Mouse (Mus musculus) G1E (cell line): Measurements from ENCODE around the gene 1700069L16Rik. TPM values are rescaled to one million over a fixed set of nuclear protein-coding genes. Genes with fewer than 3 reads are reported as not detected.
A peak's percentile ranks its signal among the peaks of the same experiment; 100 is the strongest.

ENCODE experiments used
- ATAC-seq: 2 replicates; pipeline ENCODE4 v1.8.0; 2016; ENCODE audit warnings: mild to moderate bottlenecking; ENCODE audit not compliant: insufficient number of reproducible peaks, poor library complexity, low FRiP score, severe bottlenecking; ENCODE audit errors: extremely low read depth
- DNase-seq: peaks from one replicate; pipeline ENCODE4 v3.0.0; 2012; ENCODE audit warnings: low spot score
- H3K27me3 ChIP-seq: 2 replicates; pipeline ENCODE4 v1.6.1; 2012; ENCODE audit warnings: mild to moderate bottlenecking, low read length, inconsistent platforms; ENCODE audit not compliant: insufficient read depth
- H3K36me3 ChIP-seq: replicated peaks from 2 replicates; pipeline ENCODE3; 2012; ENCODE audit warnings: mild to moderate bottlenecking, inconsistent platforms
- H3K4me1 ChIP-seq: 2 replicates; pipeline ENCODE4 v1.6.1; 2012; ENCODE audit warnings: low read depth, low read length, inconsistent platforms, mixed read lengths; ENCODE audit not compliant: insufficient read depth
- H3K4me3 ChIP-seq: 2 replicates; pipeline ENCODE4 v1.5.1; 2012; ENCODE audit warnings: low read depth, mild to moderate bottlenecking, inconsistent platforms, low read length, moderate library complexity, mixed read lengths
- H3K9me3 ChIP-seq: replicated peaks from 2 replicates; pipeline ENCODE4 v1.6.1; 2012; ENCODE audit warnings: inconsistent platforms
- CTCF ChIP-seq: IDR thresholded peaks from 2 replicates; pipeline ENCODE4 v1.5.1; 2012; ENCODE audit warnings: low read depth, low read length, inconsistent platforms, mixed read lengths
- GATA1 ChIP-seq: IDR thresholded peaks from 2 replicates; pipeline ENCODE4 v1.6.1; 2012; ENCODE audit warnings: borderline replicate concordance, low read length, inconsistent platforms, mixed read lengths
- GATA2 ChIP-seq: IDR thresholded peaks from 2 replicates; pipeline ENCODE4 v1.6.1; 2012; ENCODE audit warnings: low read depth, low read length, inconsistent platforms, borderline replicate concordance
- POLR2AphosphoS5 ChIP-seq: IDR thresholded peaks from 2 replicates; pipeline ENCODE4 v1.6.1; 2012; ENCODE audit warnings: low read depth, low read length, inconsistent platforms; ENCODE audit not compliant: insufficient replicate concordance
- TAL1 ChIP-seq: conservative IDR thresholded peaks from 2 replicates; pipeline ENCODE4 v1.6.1; 2012; ENCODE audit warnings: low read depth, low read length, inconsistent platforms, mixed read lengths
- polyA plus RNA-seq: library from polyadenylated mRNA; stranded (reverse); fragments of >175 nt; gene quantifications from 2 replicates; pipeline ENCODE4 v1.2.3, GENCODE M21; 2012
- total RNA-seq, 2 experiments: library from RNA; stranded (forward) in 1 of 2; stranded (reverse) in 1 of 2; fragments of 200-1000 nt in 1 of 2; fragments of >200 nt in 1 of 2; fragmentation: Nextera tagmentation in 1 of 2; gene quantifications; 2 replicates each; pipeline ENCODE4 v1.2.3; 2014 to 2017

The 1700069L16Rik gene
- total RNA-seq (2014; fragmentation: Nextera tagmentation): not detected in 2 replicates
- 0.29 TPM in 1 of 2 replicates, not detected in the other for total RNA-seq (2017)
- not detected in 2 replicates for polyA plus RNA-seq

- peaks cover 25% of the 10 kb centered on the region for H3K9me3 ChIP-seq
- no peak within 1 kb of the TSS for H3K4me3 ChIP-seq
- DNase-seq: no peak
- no peak for TF ChIP-seq GATA1
- H3K27me3 ChIP-seq: no peaks in the 10 kb centered on the region
- no peaks in the 10 kb centered on the region for H3K4me1 ChIP-seq
- no peak for ATAC-seq
- no peaks in the 10 kb centered on the region for H3K36me3 ChIP-seq
Observed at GRCm38 (mm10) chr5:113724446-113724845, at the start of gene 1700069L16Rik. Gene 1700069L16Rik (minus strand): TSS chr5:113724772.

- TF ChIP-seq TAL1 (no peak), GATA1 (no peak), CTCF (peak; percentile 84)
- Histone ChIP-seq H3K9me3 (no peaks in the 10 kb centered on the region), H3K27me3 (no peaks in the 10 kb centered on the region), H3K36me3 (peaks cover 61% of the 10 kb centered on the region), H3K4me3 (peak overlapping the region; percentile 81), H3K4me1 (peaks cover 55% of the 10 kb centered on the region)
- ATAC-seq (peak; percentile 36; the same call in 1 of the 2 replicates), DNase-seq (peak; percentile 77)
Observed at GRCm38 (mm10) chr5:113773664-113774063, 49.1 kb upstream of the 1700069L16Rik start.

- DNase-seq (peak; percentile 23), ATAC-seq (no peak)
- Histone ChIP-seq H3K27me3 (no peaks in the 10 kb centered on the region), H3K4me3 (peak overlapping the region; percentile 81), H3K36me3 (peaks cover 61% of the 10 kb centered on the region), H3K4me1 (peaks cover 62% of the 10 kb centered on the region), H3K9me3 (no peaks in the 10 kb centered on the region)
- TF ChIP-seq GATA2 (no peak), GATA1 (no peak), TAL1 (no peak), CTCF (no peak), POLR2AphosphoS5 (no peak)
Observed at GRCm38 (mm10) chr5:113772905-113773519, 48.4 kb upstream of the 1700069L16Rik start.

- H3K4me3 ChIP-seq: peak within 1 kb of the TSS; percentile 81
- no peaks in the 10 kb centered on the region for H3K27me3 ChIP-seq
- ATAC-seq (peak; percentile 70), DNase-seq (peak; percentile 93)
- no peaks in the 10 kb centered on the region for H3K9me3 ChIP-seq
- TF ChIP-seq TAL1 (no peak), GATA2 (no peak)
- peaks cover 62% of the 10 kb centered on the region for H3K36me3 ChIP-seq
- peaks cover 63% of the 10 kb centered on the region for H3K4me1 ChIP-seq
Observed at GRCm38 (mm10) chr5:113772450-113772895, 47.9 kb upstream of the 1700069L16Rik start, which contains the start of the genes Sart3 and Iscu. Gene Sart3 (minus strand): TSS chr5:113772510. Gene Iscu (plus strand): TSS chr5:113772748.

GRCm38 (mm10) chr5:113771213-113772162, 46.9 kb upstream of the 1700069L16Rik start:
- ATAC-seq (peak; percentile 62), DNase-seq (peak; percentile 87)
- no peaks in the 10 kb centered on the region for H3K27me3 ChIP-seq
- peak overlapping the region; percentile 81 for H3K4me3 ChIP-seq
- no peaks in the 10 kb centered on the region for H3K9me3 ChIP-seq
- H3K4me1 ChIP-seq: peaks cover 56% of the 10 kb centered on the region
- peaks cover 62% of the 10 kb centered on the region for H3K36me3 ChIP-seq
- TF ChIP-seq CTCF: no peak
- no peak for TF ChIP-seq TAL1
- no peak for TF ChIP-seq GATA2
- TF ChIP-seq GATA1: no peak
- no peak for TF ChIP-seq POLR2AphosphoS5

- Histone ChIP-seq H3K36me3 (peaks cover 63% of the 10 kb centered on the region), H3K9me3 (no peaks in the 10 kb centered on the region), H3K4me1 (peaks cover 49% of the 10 kb centered on the region), H3K27me3 (no peaks in the 10 kb centered on the region), H3K4me3 (no peak overlapping the region)
- TF ChIP-seq TAL1: no peak
- no peak for TF ChIP-seq GATA1
- no peak for TF ChIP-seq POLR2AphosphoS5
- TF ChIP-seq CTCF: no peak
- no peak for TF ChIP-seq GATA2
- DNase-seq: no peak
- ATAC-seq: no peak
Observed at GRCm38 (mm10) chr5:113768806-113769205, 44.2 kb upstream of the 1700069L16Rik start.
